Mouse (Mus musculus): Measurements from ENCODE around the gene Sdc1. TPM values are rescaled to one million over a fixed set of nuclear protein-coding genes. Genes with fewer than 3 reads are reported as not detected.
A peak's percentile ranks its signal among the peaks of the same experiment; 100 is the strongest.

The Sdc1 gene
- polyA plus RNA-seq, 1 experiment from 2014 or later, result 73.8 TPM

DNA sequence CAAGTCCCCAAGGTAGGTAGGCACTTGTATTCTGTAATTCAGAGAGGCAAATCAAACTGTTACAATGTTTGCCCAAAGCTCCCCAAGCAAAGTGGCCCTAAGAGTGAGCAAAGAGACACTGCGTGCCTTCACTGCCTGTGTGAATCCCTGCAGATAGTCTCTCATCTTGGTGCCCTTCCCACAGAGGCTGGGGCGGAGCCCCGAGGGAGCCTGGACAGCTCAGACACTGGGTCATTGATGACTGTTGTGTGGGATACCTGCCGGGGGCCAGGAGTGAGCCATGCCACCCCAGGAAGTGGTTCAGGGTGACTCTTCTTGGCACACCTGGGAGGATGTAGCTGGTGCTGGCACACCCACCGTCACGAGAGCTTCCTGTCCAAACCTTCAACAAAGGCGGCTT lies 10.1 kb upstream of the Sdc1 start:
- no peaks in the 10 kb centered on the region for H3K27me3 ChIP-seq (ENCODE audit: control insufficient read depth, insufficient read depth, low read length)
- H3K9me3 ChIP-seq (ENCODE audit: control insufficient read depth, low read length), result no peaks in the 10 kb centered on the region
- H3K4me3 ChIP-seq (ENCODE audit: low read depth, low read length), result no peak overlapping the region
- DNase-seq (ENCODE audit: low spot score, missing footprints) (no peak), ATAC-seq (ENCODE audit: low FRiP score) (no peak)
- H3K9ac ChIP-seq (ENCODE audit: low read length), result no peak overlapping the region
- no peak overlapping the region for H3K27ac ChIP-seq (ENCODE audit: low read depth, low read length)
- H3K4me2 ChIP-seq, result no peak overlapping the region
- H3K36me3 ChIP-seq (ENCODE audit: control insufficient read depth, insufficient read depth, low read length), result peaks cover 4% of the 10 kb centered on the region; the same call in 1 of the 2 replicates
- 85% methylated on average over 7 of the region's 7 CpGs for WGBS
- H3K4me1 ChIP-seq (ENCODE audit: control insufficient read depth, insufficient read depth, low read length), result no peaks in the 10 kb centered on the region

DNA sequence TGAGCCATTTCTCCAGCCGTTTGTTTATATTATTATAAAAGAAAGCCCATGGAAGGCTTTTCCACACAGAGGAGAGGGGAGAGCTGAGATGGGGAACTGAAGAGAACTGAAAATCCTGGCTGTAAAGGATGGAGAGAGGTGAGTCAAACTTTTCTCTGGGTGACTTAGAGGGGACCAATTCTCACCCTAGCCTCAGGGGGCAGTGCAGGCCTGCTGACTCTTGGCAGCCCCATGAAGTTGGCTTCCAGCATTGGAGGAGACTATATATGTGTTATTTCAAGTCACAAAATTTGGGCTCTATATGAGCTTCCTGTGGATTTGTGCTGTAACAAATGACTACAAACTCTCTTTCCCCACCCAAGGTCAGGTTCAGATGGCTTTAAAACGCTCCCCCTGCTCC lies 8.5 kb upstream of the Sdc1 start:
- 77% methylated on average over 2 of the region's 2 CpGs for WGBS
- no peaks in the 10 kb centered on the region for H3K27me3 ChIP-seq (ENCODE audit: control insufficient read depth, insufficient read depth, low read length)
- ATAC-seq (ENCODE audit: low FRiP score), result no peak
- H3K36me3 ChIP-seq (ENCODE audit: control insufficient read depth, insufficient read depth, low read length), result no peaks in the 10 kb centered on the region; the same call in 1 of the 2 replicates
- no peak for DNase-seq (ENCODE audit: low spot score, missing footprints)
- H3K9me3 ChIP-seq (ENCODE audit: control insufficient read depth, low read length), result no peaks in the 10 kb centered on the region
- H3K4me3 ChIP-seq (ENCODE audit: low read depth, low read length), result no peak overlapping the region
- no peak overlapping the region for H3K9ac ChIP-seq (ENCODE audit: low read length)
- H3K4me2 ChIP-seq, result no peak overlapping the region
- no peaks in the 10 kb centered on the region for H3K4me1 ChIP-seq (ENCODE audit: control insufficient read depth, insufficient read depth, low read length)
- no peak overlapping the region for H3K27ac ChIP-seq (ENCODE audit: low read depth, low read length)

DNA sequence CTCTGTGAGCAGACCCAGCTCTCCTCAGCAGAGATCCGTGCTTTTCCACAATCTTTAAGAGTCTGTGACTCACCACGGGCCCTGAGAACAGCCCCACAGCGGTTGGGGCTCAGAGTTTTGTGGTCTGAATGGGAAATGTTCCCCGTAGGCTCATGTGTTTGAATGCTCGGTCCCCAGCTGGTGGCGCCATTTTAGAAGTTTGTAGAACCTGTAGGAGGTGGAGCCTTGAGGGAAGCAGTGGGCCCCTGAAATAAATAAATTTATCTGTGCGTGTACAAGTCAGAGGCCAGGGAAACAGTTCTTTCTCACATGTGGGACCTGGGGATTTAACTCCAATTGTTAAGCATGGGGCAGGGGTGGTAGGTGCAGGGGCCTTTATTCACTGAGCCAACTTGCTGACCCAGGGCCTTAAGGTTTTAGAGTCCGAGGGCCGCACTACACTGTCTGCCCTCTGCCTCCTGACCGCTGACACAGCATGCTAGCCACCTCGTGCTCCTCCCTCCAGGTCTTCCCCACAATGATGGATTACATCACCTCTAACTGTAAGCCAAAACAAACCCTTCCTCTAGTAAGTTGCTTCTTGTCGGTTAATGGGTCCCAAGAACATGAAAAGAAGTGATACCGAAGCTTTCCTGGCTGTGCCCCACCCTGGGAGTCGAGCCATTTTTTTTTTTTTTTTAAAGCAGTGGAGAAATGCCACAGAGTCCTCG lies 6.7 kb upstream of the Sdc1 start:
- Histone ChIP-seq H3K27me3 (ENCODE audit: control insufficient read depth, insufficient read depth, low read length) (no peaks in the 10 kb centered on the region), H3K4me3 (ENCODE audit: low read depth, low read length) (no peak overlapping the region), H3K9ac (ENCODE audit: low read length) (no peak overlapping the region), H3K27ac (ENCODE audit: low read depth, low read length) (no peak overlapping the region), H3K4me1 (ENCODE audit: control insufficient read depth, insufficient read depth, low read length) (no peaks in the 10 kb centered on the region), H3K9me3 (ENCODE audit: control insufficient read depth, low read length) (no peaks in the 10 kb centered on the region), H3K4me2 (no peak overlapping the region), H3K36me3 (ENCODE audit: control insufficient read depth, insufficient read depth, low read length) (no peaks in the 10 kb centered on the region)
- 85% methylated on average over 15 of the region's 15 CpGs for WGBS
- DNase-seq (ENCODE audit: low spot score, missing footprints) (no peak), ATAC-seq (ENCODE audit: low FRiP score) (no peak)

DNA sequence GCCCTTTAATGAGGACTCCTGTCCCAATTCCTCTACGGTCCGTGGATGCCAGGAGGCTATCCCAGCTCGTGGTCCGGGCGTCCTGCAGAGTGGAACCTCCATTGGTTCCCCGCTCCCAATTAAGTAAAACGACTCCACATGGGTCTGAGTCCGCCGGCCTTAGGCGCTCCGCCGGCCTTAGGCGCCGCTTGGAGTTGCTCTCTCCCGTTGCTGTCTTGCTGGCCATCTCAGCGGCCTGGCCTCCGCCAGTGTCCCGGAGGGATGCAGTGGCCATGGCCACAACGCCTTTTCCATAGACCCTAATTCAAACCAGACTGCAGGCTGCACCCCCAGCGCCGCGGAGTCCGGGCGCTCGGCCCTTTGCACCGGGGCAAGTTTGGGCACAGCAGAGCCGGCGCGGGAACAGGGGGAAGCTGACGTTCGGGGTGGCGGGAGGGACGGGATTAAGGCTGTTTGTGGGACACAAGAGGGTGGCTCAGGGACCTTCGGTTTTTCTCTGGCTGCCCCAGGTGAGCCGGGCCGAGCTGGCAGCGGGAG lies 789 bp downstream of the Sdc1 start:
- H3K9ac ChIP-seq (ENCODE audit: low read length), result peak overlapping the region; percentile 94

DNA sequence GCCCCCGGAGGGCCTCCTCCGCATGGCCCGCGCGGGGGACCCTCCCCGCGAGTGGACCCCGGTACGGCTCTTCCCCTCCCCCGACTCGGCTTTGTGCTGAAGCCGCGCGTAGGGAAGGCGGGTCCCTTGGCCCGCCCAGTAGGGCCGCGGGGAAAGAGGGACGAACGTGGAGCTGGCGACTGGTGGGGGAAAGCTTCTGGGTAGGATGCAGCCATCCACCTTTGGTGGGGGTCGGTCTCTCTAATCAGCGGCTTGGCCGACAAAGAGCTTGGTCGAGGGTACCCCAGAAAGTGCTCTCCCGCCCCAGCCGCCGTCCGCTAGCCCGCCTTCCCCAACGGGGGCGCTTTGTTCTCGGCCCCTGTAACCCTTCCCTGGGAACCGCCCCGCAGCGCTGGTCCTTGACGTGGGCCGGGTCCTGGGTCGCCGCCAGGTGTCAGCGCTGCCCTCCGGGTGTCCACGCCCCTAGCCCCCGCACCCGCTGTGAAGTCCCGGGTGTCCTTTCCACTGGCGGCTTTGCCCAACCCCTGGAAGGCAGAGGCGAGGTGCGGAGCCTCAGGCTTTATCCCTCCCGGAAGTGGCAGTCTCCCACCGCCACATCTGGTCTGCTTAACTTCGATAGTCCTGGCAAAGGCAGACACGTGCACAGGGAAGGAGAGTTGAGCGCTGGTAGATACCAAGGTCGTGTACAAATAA lies 1.5 kb downstream of the Sdc1 start:
- no peaks in the 10 kb centered on the region for H3K9me3 ChIP-seq (ENCODE audit: control insufficient read depth, low read length)
- no peaks in the 10 kb centered on the region for H3K36me3 ChIP-seq (ENCODE audit: control insufficient read depth, insufficient read depth, low read length)
- WGBS, result under 1% methylated on average over 54 of the region's 55 CpGs
- peak overlapping the region; percentile 94 for H3K9ac ChIP-seq (ENCODE audit: low read length)
- peaks cover 15% of the 10 kb centered on the region for H3K4me1 ChIP-seq (ENCODE audit: control insufficient read depth, insufficient read depth, low read length)
- H3K4me2 ChIP-seq, result peak overlapping the region; percentile 90
- DNase-seq (ENCODE audit: low spot score, missing footprints) (peak; percentile 95), ATAC-seq (ENCODE audit: low FRiP score) (peak; percentile 62)
- H3K4me3 ChIP-seq (ENCODE audit: low read depth, low read length), result peak overlapping the region; percentile 71
- H3K27me3 ChIP-seq (ENCODE audit: control insufficient read depth, insufficient read depth, low read length), result no peaks in the 10 kb centered on the region
- H3K27ac ChIP-seq (ENCODE audit: low read depth, low read length), result peak overlapping the region; percentile 60; the same call in 1 of the 2 replicates

More for the DNA sequence above, 789 bp downstream of the Sdc1 start:
- H3K36me3 ChIP-seq (ENCODE audit: control insufficient read depth, insufficient read depth, low read length), result no peaks in the 10 kb centered on the region
- under 1% methylated on average over 37 of the region's 37 CpGs for WGBS
- ATAC-seq (ENCODE audit: low FRiP score) (peak; percentile 20), DNase-seq (ENCODE audit: low spot score, missing footprints) (no peak)
- peak overlapping the region; percentile 90 for H3K4me2 ChIP-seq
- no peaks in the 10 kb centered on the region for H3K27me3 ChIP-seq (ENCODE audit: control insufficient read depth, insufficient read depth, low read length)
- peak overlapping the region; percentile 71 for H3K4me3 ChIP-seq (ENCODE audit: low read depth, low read length)
- H3K27ac ChIP-seq (ENCODE audit: low read depth, low read length), result peak overlapping the region; percentile 60
- H3K9me3 ChIP-seq (ENCODE audit: control insufficient read depth, low read length), result no peaks in the 10 kb centered on the region
- peaks cover 15% of the 10 kb centered on the region for H3K4me1 ChIP-seq (ENCODE audit: control insufficient read depth, insufficient read depth, low read length)

DNA sequence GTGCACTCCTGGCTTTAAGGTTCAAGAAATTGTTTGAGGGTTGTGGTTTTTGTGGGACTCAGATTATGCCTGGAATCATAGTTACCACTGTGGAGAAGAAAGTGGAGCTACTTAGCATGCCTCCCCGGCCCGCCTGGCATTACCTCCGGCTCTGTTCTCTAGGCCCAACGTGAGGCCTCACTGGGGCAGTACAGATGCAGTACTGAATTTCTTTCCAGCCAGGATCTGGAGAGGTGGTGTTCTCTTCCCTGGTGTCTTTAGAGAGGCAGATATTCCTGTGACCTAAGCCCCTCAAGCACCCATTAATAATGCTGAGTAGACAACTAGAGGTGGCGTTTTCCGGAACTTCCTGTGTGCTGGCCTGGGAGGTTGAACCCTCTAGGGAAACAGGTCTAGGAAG lies 2.2 kb downstream of the Sdc1 start:
- H3K9ac ChIP-seq (ENCODE audit: low read length), result peak overlapping the region; percentile 94
- 30% methylated on average over 6 of the region's 6 CpGs for WGBS
- ATAC-seq (ENCODE audit: low FRiP score), result no peak
- H3K9me3 ChIP-seq (ENCODE audit: control insufficient read depth, low read length), result no peaks in the 10 kb centered on the region
- H3K4me3 ChIP-seq (ENCODE audit: low read depth, low read length), result peak overlapping the region; percentile 71
- no peak overlapping the region for H3K27ac ChIP-seq (ENCODE audit: low read depth, low read length)
- H3K27me3 ChIP-seq (ENCODE audit: control insufficient read depth, insufficient read depth, low read length), result no peaks in the 10 kb centered on the region
- peaks cover 15% of the 10 kb centered on the region for H3K4me1 ChIP-seq (ENCODE audit: control insufficient read depth, insufficient read depth, low read length)
- no peaks in the 10 kb centered on the region for H3K36me3 ChIP-seq (ENCODE audit: control insufficient read depth, insufficient read depth, low read length)
- no peak for DNase-seq (ENCODE audit: low spot score, missing footprints)
- peak overlapping the region; percentile 90 for H3K4me2 ChIP-seq

DNA sequence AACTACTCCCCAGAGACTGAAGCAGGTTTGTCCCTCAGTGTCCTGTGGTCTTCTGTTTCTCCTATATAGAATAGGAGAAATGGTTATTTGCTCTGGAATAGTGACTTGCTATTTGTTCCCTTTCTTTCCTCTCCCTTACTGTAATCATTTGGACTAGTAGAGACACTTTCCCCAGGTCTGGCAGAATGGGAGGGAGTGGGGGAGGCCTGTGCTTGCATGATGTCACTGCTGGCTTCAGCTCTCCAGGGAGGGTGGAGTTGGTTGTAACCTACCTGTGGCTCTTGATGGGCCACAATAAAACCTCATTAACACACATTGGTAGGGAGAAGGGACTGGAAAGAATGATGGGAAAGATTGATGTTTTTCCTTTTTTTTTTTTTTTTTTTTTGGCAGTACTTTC lies 3.1 kb downstream of the Sdc1 start:
- Histone ChIP-seq H3K9me3 (ENCODE audit: control insufficient read depth, low read length) (no peaks in the 10 kb centered on the region), H3K9ac (ENCODE audit: low read length) (no peak overlapping the region), H3K36me3 (ENCODE audit: control insufficient read depth, insufficient read depth, low read length) (no peaks in the 10 kb centered on the region), H3K4me1 (ENCODE audit: control insufficient read depth, insufficient read depth, low read length) (peaks cover 15% of the 10 kb centered on the region), H3K4me2 (peak overlapping the region; percentile 11; the same call in 1 of the 2 replicates), H3K4me3 (ENCODE audit: low read depth, low read length) (no peak overlapping the region), H3K27ac (ENCODE audit: low read depth, low read length) (no peak overlapping the region), H3K27me3 (ENCODE audit: control insufficient read depth, insufficient read depth, low read length) (no peaks in the 10 kb centered on the region)
- DNase-seq (ENCODE audit: low spot score, missing footprints) (no peak), ATAC-seq (ENCODE audit: low FRiP score) (no peak)

DNA sequence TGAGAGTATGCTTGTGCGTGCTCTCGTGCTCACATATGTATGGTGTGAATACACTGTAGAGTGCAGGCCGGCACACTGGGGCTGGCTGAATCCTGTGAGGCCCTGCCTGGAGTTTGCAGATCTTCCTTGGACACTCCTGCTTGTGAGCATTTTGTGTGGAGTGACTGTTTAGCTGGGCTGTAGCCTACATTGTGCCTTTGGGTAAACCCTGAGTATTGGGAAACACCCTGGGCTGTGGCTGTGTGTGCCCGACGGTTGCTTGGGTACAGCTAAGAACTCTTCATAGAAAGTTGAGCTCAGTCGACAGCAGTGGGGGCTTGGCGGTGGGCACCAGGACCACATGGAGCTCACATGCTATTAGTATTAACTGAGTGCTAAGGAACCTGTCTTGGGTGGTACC lies 5.1 kb downstream of the Sdc1 start:
- Histone ChIP-seq H3K9me3 (ENCODE audit: control insufficient read depth, low read length) (no peaks in the 10 kb centered on the region), H3K9ac (ENCODE audit: low read length) (no peak overlapping the region), H3K4me1 (ENCODE audit: control insufficient read depth, insufficient read depth, low read length) (peaks cover 15% of the 10 kb centered on the region), H3K36me3 (ENCODE audit: control insufficient read depth, insufficient read depth, low read length) (no peaks in the 10 kb centered on the region), H3K27ac (ENCODE audit: low read depth, low read length) (no peak overlapping the region), H3K27me3 (ENCODE audit: control insufficient read depth, insufficient read depth, low read length) (no peaks in the 10 kb centered on the region), H3K4me3 (ENCODE audit: low read depth, low read length) (no peak overlapping the region), H3K4me2 (no peak overlapping the region)
- DNase-seq (ENCODE audit: low spot score, missing footprints) (no peak), ATAC-seq (ENCODE audit: low FRiP score) (no peak)
- WGBS, result 92% methylated on average over 7 of the region's 7 CpGs

DNA sequence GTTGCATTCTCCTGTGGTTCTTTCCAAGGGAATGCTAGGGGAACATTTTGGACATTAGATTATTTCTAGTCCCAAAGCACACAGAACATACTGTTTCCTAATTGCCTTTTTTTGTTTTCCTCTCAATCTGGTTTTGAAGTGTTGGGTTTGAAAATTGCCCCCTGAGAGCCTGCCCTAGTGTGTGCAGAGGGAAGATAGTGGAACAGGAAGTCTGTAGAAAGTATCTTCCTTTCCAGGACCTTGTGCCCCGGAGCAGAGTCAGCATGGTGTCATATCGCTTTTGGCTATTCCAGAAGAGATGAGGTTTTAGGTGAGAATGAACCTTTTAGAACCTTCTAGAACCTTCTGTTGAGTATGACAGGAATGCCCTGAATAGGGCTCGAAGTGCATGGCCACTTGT lies 5.6 kb downstream of the Sdc1 start:
- H3K4me2 ChIP-seq, result no peak overlapping the region
- H3K4me1 ChIP-seq (ENCODE audit: control insufficient read depth, insufficient read depth, low read length), result peaks cover 15% of the 10 kb centered on the region
- H3K36me3 ChIP-seq (ENCODE audit: control insufficient read depth, insufficient read depth, low read length), result no peaks in the 10 kb centered on the region
- H3K4me3 ChIP-seq (ENCODE audit: low read depth, low read length), result no peak overlapping the region
- WGBS, result 91% methylated on average over 3 of the region's 3 CpGs
- H3K9ac ChIP-seq (ENCODE audit: low read length), result no peak overlapping the region
- ATAC-seq (ENCODE audit: low FRiP score), result no peak
- no peak for DNase-seq (ENCODE audit: low spot score, missing footprints)
- no peaks in the 10 kb centered on the region for H3K27me3 ChIP-seq (ENCODE audit: control insufficient read depth, insufficient read depth, low read length)
- H3K27ac ChIP-seq (ENCODE audit: low read depth, low read length), result no peak overlapping the region
- H3K9me3 ChIP-seq (ENCODE audit: control insufficient read depth, low read length), result no peaks in the 10 kb centered on the region

Data from midbrain, embryonic 11.5 days (tissue).